Mouse (Mus musculus) forebrain, embryonic 11.5 days (tissue): ENCODE results near the gene Thap12. TPM values are rescaled to one million over a fixed set of nuclear protein-coding genes. Genes with fewer than 3 reads are reported as not detected.
A peak's percentile ranks its signal among the peaks of the same experiment; 100 is the strongest.

Experiments used
- ATAC-seq: fragments of 200-750 bp; cut with Nextera tagmentation; replicated peaks from 2 replicates; pipeline ENCODE4 v1.8.0; 2017; ENCODE audit warnings: moderate TSS enrichment; ENCODE audit not compliant: low FRiP score
- DNase-seq: peaks from one replicate; pipeline ENCODE4 v3.0.0-alpha.2; 2017; ENCODE audit warnings: low spot score
- H3K27ac ChIP-seq: fragments of 300-500 bp; sonication (generic); 2 replicates; pipeline ENCODE4 v1.5.1; 2014; ENCODE audit warnings: low read depth, low read length
- H3K27me3 ChIP-seq: fragments of 300-500 bp; sonication (generic); 2 replicates; pipeline ENCODE4 v1.6.1; 2014; ENCODE audit warnings: mild to moderate bottlenecking, low read length, mixed read lengths; ENCODE audit not compliant: control insufficient read depth, insufficient read depth
- H3K36me3 ChIP-seq: fragments of 300-500 bp; sonication (generic); 2 replicates; pipeline ENCODE4 v1.6.1; 2014; ENCODE audit warnings: mild to moderate bottlenecking, low read length, moderate library complexity, mixed read lengths; ENCODE audit not compliant: control insufficient read depth, insufficient read depth
- H3K4me1 ChIP-seq: fragments of 300-500 bp; sonication (generic); replicated peaks from 2 replicates; pipeline ENCODE4 v1.6.1; 2014; ENCODE audit warnings: low read length, mixed read lengths; ENCODE audit not compliant: control insufficient read depth, insufficient read depth
- H3K4me2 ChIP-seq: fragments of 300-500 bp; sonication (generic); 2 replicates; pipeline ENCODE4 v1.6.1; 2014; ENCODE audit warnings: low read depth, mild to moderate bottlenecking, low read length, moderate library complexity, mixed read lengths; ENCODE audit not compliant: severe bottlenecking
- H3K4me3 ChIP-seq: fragments of 300-500 bp; sonication (generic); 2 replicates; pipeline ENCODE4 v1.5.1; 2014; ENCODE audit warnings: low read depth, low read length
- H3K9ac ChIP-seq: fragments of 300-500 bp; sonication (generic); 2 replicates; pipeline ENCODE4 v1.6.1; 2014; ENCODE audit warnings: low read length
- H3K9me3 ChIP-seq: fragments of 300-500 bp; sonication (generic); 2 replicates; pipeline ENCODE4 v1.6.1; 2016; ENCODE audit warnings: low read length, mixed read lengths; ENCODE audit not compliant: control insufficient read depth
- WGBS: fragments of 180-500 bp; shearing (Covaris S2); extraction: QIAGEN DNeasy Blood & Tissue Kit; methylation state at CpG from one replicate; pipeline ENCODE4 v1.1.7; 2014; 5-methylcytosine and 5-hydroxymethylcytosine counted together
- polyA plus RNA-seq: library from polyadenylated mRNA; unstranded; fragments of >200 nt; fragmentation: Nextera tagmentation; extraction: Ambion mirVana; gene quantifications from 2 replicates; pipeline ENCODE4 v1.2.1, GENCODE M21; 2014

Thap12 gene
- polyA plus RNA-seq, 1 experiment from 2014 or later: 86.1 TPM

GRCm38 (mm10) chr7:98713661-98714060, 10.8 kb downstream of the Thap12 start:
- Histone ChIP-seq H3K4me2 (no peak overlapping the region), H3K4me3 (no peak overlapping the region), H3K27me3 (no peaks in the 10 kb centered on the region), H3K27ac (no peak overlapping the region), H3K9me3 (no peaks in the 10 kb centered on the region), H3K36me3 (peaks cover 5% of the 10 kb centered on the region; the same call in 1 of the 2 replicates), H3K4me1 (no peaks in the 10 kb centered on the region), H3K9ac (no peak overlapping the region)
- WGBS: 93% methylated on average over 3 of the region's 3 CpGs
- DNase-seq (no peak), ATAC-seq (no peak)

- no peak overlapping the region for H3K4me2 ChIP-seq
- H3K9me3 ChIP-seq: no peaks in the 10 kb centered on the region
- H3K4me1 ChIP-seq: no peaks in the 10 kb centered on the region
- H3K4me3 ChIP-seq: no peak overlapping the region
- ATAC-seq (no peak), DNase-seq (no peak)
- H3K9ac ChIP-seq: no peak overlapping the region
- H3K27ac ChIP-seq: no peak overlapping the region
- peaks cover 5% of the 10 kb centered on the region; the same call in 1 of the 2 replicates for H3K36me3 ChIP-seq
- WGBS: 67% methylated on average over 3 of the region's 3 CpGs
- no peaks in the 10 kb centered on the region for H3K27me3 ChIP-seq
These were observed 14.5 kb downstream of the Thap12 start for GRCm38 (mm10) chr7:98717438-98717837.

- WGBS: 90% methylated on average over 3 of the region's 3 CpGs
- DNase-seq (no peak), ATAC-seq (no peak)
- peaks cover 5% of the 10 kb centered on the region; the same call in 1 of the 2 replicates for H3K36me3 ChIP-seq
- no peaks in the 10 kb centered on the region for H3K27me3 ChIP-seq
- no peak overlapping the region for H3K4me2 ChIP-seq
- H3K9ac ChIP-seq: no peak overlapping the region
- H3K4me3 ChIP-seq: no peak overlapping the region
- no peaks in the 10 kb centered on the region for H3K9me3 ChIP-seq
- no peak overlapping the region for H3K27ac ChIP-seq
- H3K4me1 ChIP-seq: no peaks in the 10 kb centered on the region
These were observed 16.9 kb downstream of the Thap12 start for GRCm38 (mm10) chr7:98719761-98720160.

- Histone ChIP-seq H3K9me3 (no peaks in the 10 kb centered on the region), H3K36me3 (peaks cover 2% of the 10 kb centered on the region; the same call in 1 of the 2 replicates), H3K27ac (no peak overlapping the region), H3K27me3 (no peaks in the 10 kb centered on the region), H3K4me3 (no peak overlapping the region), H3K4me1 (no peaks in the 10 kb centered on the region), H3K4me2 (no peak overlapping the region), H3K9ac (no peak overlapping the region)
- ATAC-seq (no peak), DNase-seq (no peak)
- WGBS: 63% methylated on average over 3 of the region's 3 CpGs
These were observed 17.8 kb downstream of the Thap12 start for GRCm38 (mm10) chr7:98720731-98721130.

GRCm38 (mm10) chr7:98721172-98721571, 18.3 kb downstream of the Thap12 start:
- Histone ChIP-seq H3K27me3 (no peaks in the 10 kb centered on the region), H3K4me3 (no peak overlapping the region), H3K4me1 (no peaks in the 10 kb centered on the region), H3K27ac (no peak overlapping the region), H3K4me2 (no peak overlapping the region), H3K9ac (no peak overlapping the region), H3K36me3 (peaks cover 2% of the 10 kb centered on the region; the same call in 1 of the 2 replicates), H3K9me3 (no peaks in the 10 kb centered on the region)
- DNase-seq (no peak), ATAC-seq (no peak)
- 86% methylated on average over 5 of the region's 5 CpGs for whole genome bisulfite sequencing

GRCm38 (mm10) chr7:98721623-98722022, 18.7 kb downstream of the Thap12 start:
- no peaks in the 10 kb centered on the region for H3K36me3 ChIP-seq
- no peak for ATAC-seq
- no peaks in the 10 kb centered on the region for H3K9me3 ChIP-seq
- no peak overlapping the region for H3K27ac ChIP-seq
- H3K4me1 ChIP-seq: no peaks in the 10 kb centered on the region
- H3K4me3 ChIP-seq: no peak overlapping the region
- no peaks in the 10 kb centered on the region for H3K27me3 ChIP-seq
- 85% methylated on average over 6 of the region's 6 CpGs for whole genome bisulfite sequencing
- DNase-seq: no peak
- H3K4me2 ChIP-seq: no peak overlapping the region
- no peak overlapping the region for H3K9ac ChIP-seq

GRCm38 (mm10) chr7:98725686-98726195, 22.8 kb downstream of the Thap12 start:
- peak; percentile 48 for DNase-seq
- no peak for ATAC-seq
- H3K4me3 ChIP-seq: no peak overlapping the region
- WGBS: 86% methylated on average over 6 of the region's 6 CpGs
- no peak overlapping the region for H3K9ac ChIP-seq
- no peaks in the 10 kb centered on the region for H3K9me3 ChIP-seq
- peaks cover 2% of the 10 kb centered on the region; the same call in 1 of the 2 replicates for H3K4me1 ChIP-seq
- 0 out of 2 replicates have a peak, but pooled peaks cover 2% of the 10 kb centered on the region for H3K27me3 ChIP-seq
- H3K36me3 ChIP-seq: no peaks in the 10 kb centered on the region
- no peak overlapping the region for H3K4me2 ChIP-seq
- no peak overlapping the region for H3K27ac ChIP-seq

GRCm38 (mm10) chr7:98727986-98728385, 25.1 kb downstream of the Thap12 start:
- H3K9me3 ChIP-seq: no peaks in the 10 kb centered on the region
- no peak overlapping the region for H3K9ac ChIP-seq
- peaks cover 2% of the 10 kb centered on the region; the same call in 1 of the 2 replicates for H3K4me1 ChIP-seq
- 85% methylated on average over 1 of the region's 1 CpGs for WGBS
- ATAC-seq (no peak), DNase-seq (no peak)
- no peak overlapping the region for H3K4me2 ChIP-seq
- 0 out of 2 replicates have a peak, but pooled peaks cover 2% of the 10 kb centered on the region for H3K27me3 ChIP-seq
- H3K36me3 ChIP-seq: no peaks in the 10 kb centered on the region
- H3K27ac ChIP-seq: no peak overlapping the region
- no peak overlapping the region for H3K4me3 ChIP-seq

- Histone ChIP-seq H3K4me2 (no peak overlapping the region), H3K9ac (no peak overlapping the region), H3K27me3 (0 out of 2 replicates have a peak, but pooled peaks cover 2% of the 10 kb centered on the region), H3K27ac (no peak overlapping the region), H3K9me3 (no peaks in the 10 kb centered on the region), H3K4me3 (no peak overlapping the region), H3K36me3 (no peaks in the 10 kb centered on the region), H3K4me1 (peaks cover 2% of the 10 kb centered on the region; the same call in 1 of the 2 replicates)
- ATAC-seq (no peak), DNase-seq (no peak)
- 83% methylated on average over 3 of the region's 3 CpGs for WGBS
These were observed 25.6 kb downstream of the Thap12 start for GRCm38 (mm10) chr7:98728499-98728898.
